Mouse (Mus musculus): ENCODE data around the gene Usp36. TPM values are rescaled to one million over a fixed set of nuclear protein-coding genes. Genes with fewer than 3 reads are reported as not detected.

The Usp36 gene
- polyA plus RNA-seq, 1 experiment from 2014 or later, result 18.1 TPM

DNA sequence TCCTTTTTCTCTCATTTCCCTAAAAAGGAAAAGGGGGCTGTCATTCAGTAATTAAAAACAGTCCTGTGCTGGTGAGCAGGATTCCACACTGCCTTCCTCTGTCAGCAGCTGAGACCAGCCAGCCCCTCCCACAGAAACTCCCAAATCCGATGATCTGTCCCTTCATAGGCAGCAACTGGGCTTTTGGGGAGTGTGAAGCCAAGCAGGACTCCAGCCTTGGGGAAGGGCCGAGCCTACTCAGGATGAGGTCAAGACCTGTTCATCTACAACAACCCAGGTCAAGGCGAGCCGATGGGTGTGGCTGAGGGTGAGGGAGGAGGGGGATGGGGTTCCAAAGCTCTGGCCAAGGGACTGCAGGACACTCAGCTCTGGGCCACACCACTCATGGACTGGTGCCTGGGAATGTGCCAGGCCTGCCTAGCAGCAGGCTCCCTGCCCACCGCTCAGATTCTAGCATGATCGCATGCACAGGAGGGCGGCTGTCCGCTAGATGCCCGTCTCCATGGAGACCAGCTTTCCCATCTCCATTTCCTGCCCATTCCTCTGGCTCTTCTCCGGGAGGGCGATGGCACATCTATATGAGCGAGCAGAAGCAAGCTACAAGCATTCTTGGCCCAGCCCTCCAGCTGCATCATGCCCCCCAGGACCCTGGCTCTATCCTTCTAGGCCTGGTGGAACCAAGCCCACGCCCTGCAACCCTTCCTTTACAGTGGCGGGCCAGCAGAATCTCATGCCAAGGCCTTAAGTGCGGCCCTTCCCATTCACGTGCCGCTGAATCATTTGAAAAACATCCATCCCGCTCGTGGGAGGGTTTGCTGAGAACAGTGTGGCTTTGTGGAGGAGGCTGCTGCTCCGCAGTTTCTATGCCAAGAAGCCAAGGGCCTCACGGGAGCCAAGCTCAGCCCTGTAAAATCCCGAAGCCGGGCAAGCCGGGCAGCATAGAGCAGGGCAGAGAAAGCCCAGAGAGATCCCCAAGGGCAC is 37.2 kb upstream of the Usp36 start:
- Histone ChIP-seq H3K9ac (ENCODE audit: low read depth, low read length) (no peak overlapping the region), H3K9me3 (ENCODE audit: control insufficient read depth, low read length) (no peaks in the 10 kb centered on the region), H3K4me1 (ENCODE audit: control insufficient read depth, insufficient read depth, low read length) (peaks cover 25% of the 10 kb centered on the region), H3K27me3 (ENCODE audit: control insufficient read depth, insufficient read depth, low read length) (no peaks in the 10 kb centered on the region), H3K4me3 (ENCODE audit: low read length) (no peak overlapping the region), H3K36me3 (ENCODE audit: control insufficient read depth, insufficient read depth, low read length) (peaks cover 5% of the 10 kb centered on the region), H3K27ac (ENCODE audit: low read depth, low read length) (no peak overlapping the region; the same call in 1 of the 2 replicates), H3K4me2 (replicated peaks; ENCODE audit: low read depth, low read length) (no peak overlapping the region)
- 67% methylated on average over 24 of the region's 24 CpGs for WGBS
- ATAC-seq (ENCODE audit: low FRiP score, low TSS enrichment), result no peak

DNA sequence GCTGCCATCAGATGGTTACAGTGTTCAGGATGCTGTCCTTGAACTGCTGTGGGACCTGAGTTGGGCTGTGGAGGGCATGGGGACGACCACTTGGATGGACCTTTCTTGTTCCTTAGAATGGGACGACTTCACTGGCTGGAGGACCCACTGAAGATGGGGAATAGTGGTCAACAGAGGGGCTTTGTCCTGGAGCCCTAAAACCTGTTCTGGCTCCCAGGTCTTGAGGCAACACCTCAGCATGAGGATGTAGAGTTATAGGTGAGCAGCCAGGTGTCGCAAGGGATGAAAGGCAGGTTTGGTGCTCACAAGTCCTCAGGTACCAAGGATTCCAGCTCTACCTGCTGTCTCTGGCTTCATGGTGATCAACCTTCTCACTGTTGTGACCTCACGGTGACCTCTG is 36.4 kb upstream of the Usp36 start:
- WGBS, result 89% methylated on average over 4 of the region's 4 CpGs

DNA sequence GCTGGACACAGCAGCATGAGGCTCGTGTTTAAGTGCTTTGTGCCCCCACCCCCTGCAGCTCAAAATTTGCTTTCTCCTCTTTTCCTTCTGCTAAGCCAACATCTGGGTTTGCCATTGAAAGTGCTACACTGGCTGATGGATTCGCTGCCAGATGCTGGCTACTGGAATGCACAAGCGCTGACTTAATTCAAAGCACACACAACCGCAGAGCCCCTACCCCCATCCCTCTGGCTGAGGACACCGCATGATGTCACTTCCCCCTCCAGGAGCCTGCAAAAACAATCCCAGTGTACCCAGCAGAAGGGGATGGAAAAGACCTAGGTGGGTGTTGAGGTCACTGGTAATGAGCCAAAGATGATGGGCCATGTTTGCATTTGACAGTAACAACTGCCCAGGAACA is 34.5 kb upstream of the Usp36 start:
- H3K27ac ChIP-seq (ENCODE audit: low read depth, low read length), result no peak overlapping the region
- H3K4me3 ChIP-seq (ENCODE audit: low read length), result no peak overlapping the region
- no peak overlapping the region for H3K9ac ChIP-seq (ENCODE audit: low read depth, low read length)
- peaks cover 7% of the 10 kb centered on the region; the same call in 1 of the 2 replicates for H3K36me3 ChIP-seq (ENCODE audit: control insufficient read depth, insufficient read depth, low read length)
- H3K4me2 ChIP-seq (replicated peaks; ENCODE audit: low read depth, low read length), result no peak overlapping the region
- H3K4me1 ChIP-seq (ENCODE audit: control insufficient read depth, insufficient read depth, low read length), result peaks cover 30% of the 10 kb centered on the region
- ATAC-seq (ENCODE audit: low FRiP score, low TSS enrichment), result no peak
- no peaks in the 10 kb centered on the region for H3K27me3 ChIP-seq (ENCODE audit: control insufficient read depth, insufficient read depth, low read length)
- H3K9me3 ChIP-seq (ENCODE audit: control insufficient read depth, low read length), result no peaks in the 10 kb centered on the region
- WGBS, result 65% methylated on average over 5 of the region's 5 CpGs

More for the DNA sequence above, 36.4 kb upstream of the Usp36 start:
- no peak for ATAC-seq (ENCODE audit: low FRiP score, low TSS enrichment)
- Histone ChIP-seq H3K9me3 (ENCODE audit: control insufficient read depth, low read length) (no peaks in the 10 kb centered on the region), H3K27me3 (ENCODE audit: control insufficient read depth, insufficient read depth, low read length) (no peaks in the 10 kb centered on the region), H3K9ac (ENCODE audit: low read depth, low read length) (no peak overlapping the region), H3K27ac (ENCODE audit: low read depth, low read length) (no peak overlapping the region), H3K36me3 (ENCODE audit: control insufficient read depth, insufficient read depth, low read length) (peaks cover 5% of the 10 kb centered on the region), H3K4me2 (replicated peaks; ENCODE audit: low read depth, low read length) (no peak overlapping the region), H3K4me1 (ENCODE audit: control insufficient read depth, insufficient read depth, low read length) (peaks cover 30% of the 10 kb centered on the region), H3K4me3 (ENCODE audit: low read length) (no peak overlapping the region)

DNA sequence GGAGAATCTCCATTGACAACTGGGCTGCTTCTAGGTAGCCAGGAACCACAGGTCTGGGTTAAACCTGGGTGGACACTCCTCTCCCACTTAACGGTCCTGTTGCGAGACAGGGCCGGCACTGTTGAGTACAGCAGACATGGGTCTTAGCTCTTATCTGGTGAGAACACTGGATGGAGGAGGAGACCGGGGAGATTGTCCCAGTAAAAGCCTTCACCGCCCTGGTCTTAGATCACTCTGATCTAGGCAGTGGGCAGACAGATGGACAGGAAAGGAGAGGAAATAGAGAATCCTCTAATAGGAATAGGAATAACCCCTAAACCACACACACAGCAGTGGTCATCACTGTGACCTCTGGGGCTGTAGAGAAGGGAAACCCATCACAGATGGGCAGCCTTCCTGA is 33.9 kb upstream of the Usp36 start:
- ATAC-seq (ENCODE audit: low FRiP score, low TSS enrichment), result no peak
- peaks cover 30% of the 10 kb centered on the region for H3K4me1 ChIP-seq (ENCODE audit: control insufficient read depth, insufficient read depth, low read length)

DNA sequence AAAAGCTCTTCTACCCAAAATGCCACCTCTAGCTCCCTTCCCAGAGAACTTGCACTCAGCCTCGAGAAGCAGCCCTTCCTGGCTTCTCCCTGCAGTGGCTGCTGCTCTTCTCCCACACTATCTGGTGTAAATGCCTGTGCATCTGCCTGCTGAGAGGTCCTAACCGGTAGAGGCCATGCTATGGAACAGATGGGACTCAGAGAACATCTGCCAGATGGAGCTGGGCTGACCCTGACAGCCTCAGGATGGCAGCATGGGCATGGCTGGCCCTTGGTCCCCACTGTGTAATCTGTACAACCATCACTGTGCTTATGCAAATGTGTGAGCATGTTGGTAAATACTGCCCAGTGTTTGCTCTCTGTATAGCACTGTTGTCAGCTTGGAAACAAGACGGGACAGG is 32.6 kb upstream of the Usp36 start:
- H3K4me3 ChIP-seq (ENCODE audit: low read length), result no peak overlapping the region
- WGBS, result 38% methylated on average over 3 of the region's 3 CpGs
- ATAC-seq (ENCODE audit: low FRiP score, low TSS enrichment), result no peak
- no peak overlapping the region for H3K9ac ChIP-seq (ENCODE audit: low read depth, low read length)
- no peak overlapping the region for H3K4me2 ChIP-seq (replicated peaks; ENCODE audit: low read depth, low read length)
- H3K36me3 ChIP-seq (ENCODE audit: control insufficient read depth, insufficient read depth, low read length), result peaks cover 21% of the 10 kb centered on the region; the same call in 1 of the 2 replicates
- no peaks in the 10 kb centered on the region for H3K9me3 ChIP-seq (ENCODE audit: control insufficient read depth, low read length)
- peaks cover 30% of the 10 kb centered on the region for H3K4me1 ChIP-seq (ENCODE audit: control insufficient read depth, insufficient read depth, low read length)
- H3K27me3 ChIP-seq (ENCODE audit: control insufficient read depth, insufficient read depth, low read length), result no peaks in the 10 kb centered on the region
- peak overlapping the region; percentile 67 for H3K27ac ChIP-seq (ENCODE audit: low read depth, low read length)

More for the DNA sequence above, 33.9 kb upstream of the Usp36 start:
- Histone ChIP-seq H3K4me2 (replicated peaks; ENCODE audit: low read depth, low read length) (no peak overlapping the region), H3K9me3 (ENCODE audit: control insufficient read depth, low read length) (no peaks in the 10 kb centered on the region), H3K36me3 (ENCODE audit: control insufficient read depth, insufficient read depth, low read length) (peaks cover 13% of the 10 kb centered on the region; the same call in 1 of the 2 replicates), H3K9ac (ENCODE audit: low read depth, low read length) (no peak overlapping the region), H3K4me3 (ENCODE audit: low read length) (no peak overlapping the region), H3K27ac (ENCODE audit: low read depth, low read length) (no peak overlapping the region), H3K27me3 (ENCODE audit: control insufficient read depth, insufficient read depth, low read length) (no peaks in the 10 kb centered on the region)
- 85% methylated on average over 5 of the region's 5 CpGs for WGBS

DNA sequence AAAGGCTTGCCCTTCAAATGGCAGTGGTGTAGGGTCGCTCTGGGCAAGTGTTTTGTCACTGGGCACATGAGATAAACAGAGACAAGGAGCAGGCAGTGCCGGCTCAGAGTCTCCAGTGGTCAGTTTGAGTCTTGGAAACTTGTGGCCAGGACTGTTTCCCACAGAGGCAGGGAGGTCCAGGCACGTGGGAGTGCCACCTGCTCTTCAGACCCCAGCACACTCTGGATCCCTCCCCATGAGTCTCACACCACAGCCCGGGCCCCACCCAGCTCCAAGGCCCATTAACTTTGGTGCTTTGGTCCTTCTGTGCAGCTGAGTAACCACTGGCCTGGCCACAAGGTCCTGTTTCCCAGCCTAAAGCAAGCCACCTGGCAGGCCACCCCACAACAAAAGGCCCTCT is 31.9 kb upstream of the Usp36 start:
- peaks cover 26% of the 10 kb centered on the region; the same call in 1 of the 2 replicates for H3K36me3 ChIP-seq (ENCODE audit: control insufficient read depth, insufficient read depth, low read length)
- H3K9ac ChIP-seq (ENCODE audit: low read depth, low read length), result no peak overlapping the region
- H3K4me2 ChIP-seq (replicated peaks; ENCODE audit: low read depth, low read length), result no peak overlapping the region
- H3K27ac ChIP-seq (ENCODE audit: low read depth, low read length), result peak overlapping the region; percentile 84
- H3K4me3 ChIP-seq (ENCODE audit: low read length), result no peak overlapping the region
- H3K4me1 ChIP-seq (ENCODE audit: control insufficient read depth, insufficient read depth, low read length), result peaks cover 28% of the 10 kb centered on the region
- H3K27me3 ChIP-seq (ENCODE audit: control insufficient read depth, insufficient read depth, low read length), result no peaks in the 10 kb centered on the region
- ATAC-seq (ENCODE audit: low FRiP score, low TSS enrichment), result peak; percentile 86
- H3K9me3 ChIP-seq (ENCODE audit: control insufficient read depth, low read length), result no peaks in the 10 kb centered on the region
- 35% methylated on average over 4 of the region's 4 CpGs for WGBS

DNA sequence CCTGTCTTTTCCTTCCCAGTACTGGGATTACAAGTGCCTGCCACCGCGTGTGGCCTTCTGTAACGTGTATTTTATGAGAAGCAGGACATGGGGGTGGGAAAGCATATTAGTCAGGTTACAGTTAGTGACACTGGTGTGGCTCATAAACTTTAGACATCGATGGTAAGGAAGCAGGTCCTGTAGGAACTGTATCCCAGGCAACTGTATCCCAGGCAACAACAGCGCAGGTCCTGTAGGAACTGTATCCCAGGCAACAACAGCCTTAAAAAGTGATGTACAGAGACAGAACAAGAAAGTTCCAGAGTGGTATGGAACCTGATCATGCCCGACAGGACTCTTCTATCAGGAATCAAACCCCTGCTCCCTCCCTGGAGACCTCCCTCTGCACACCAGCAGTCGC is 31.5 kb upstream of the Usp36 start:
- Histone ChIP-seq H3K9me3 (ENCODE audit: control insufficient read depth, low read length) (no peaks in the 10 kb centered on the region), H3K4me1 (ENCODE audit: control insufficient read depth, insufficient read depth, low read length) (peaks cover 27% of the 10 kb centered on the region), H3K27ac (ENCODE audit: low read depth, low read length) (peak overlapping the region; percentile 84), H3K4me2 (replicated peaks; ENCODE audit: low read depth, low read length) (no peak overlapping the region), H3K27me3 (ENCODE audit: control insufficient read depth, insufficient read depth, low read length) (no peaks in the 10 kb centered on the region), H3K9ac (ENCODE audit: low read depth, low read length) (no peak overlapping the region), H3K4me3 (ENCODE audit: low read length) (no peak overlapping the region), H3K36me3 (ENCODE audit: control insufficient read depth, insufficient read depth, low read length) (peaks cover 28% of the 10 kb centered on the region; the same call in 1 of the 2 replicates)
- 41% methylated on average over 7 of the region's 7 CpGs for WGBS
- ATAC-seq (ENCODE audit: low FRiP score, low TSS enrichment), result peak; percentile 32; the same call in 1 of the 2 replicates

DNA sequence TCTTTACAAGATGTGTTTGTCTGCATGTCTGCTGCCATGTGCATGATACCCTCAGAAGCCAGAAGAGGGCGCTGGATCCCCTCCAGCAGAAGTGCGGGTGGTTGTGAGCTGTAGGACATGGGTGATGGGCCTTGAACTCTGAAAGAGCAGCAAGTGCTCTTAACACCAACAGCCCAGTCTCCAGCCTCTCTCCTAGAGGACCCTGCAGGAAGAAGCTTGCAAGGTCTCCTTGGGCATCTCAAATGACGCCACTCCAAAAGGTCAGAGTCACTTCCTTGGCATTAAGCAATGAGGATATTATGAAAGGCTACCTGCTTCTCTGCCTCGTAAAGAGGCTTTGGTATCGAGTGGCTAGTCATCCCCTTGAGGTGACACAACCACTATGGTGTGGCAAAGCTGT is 28.6 kb upstream of the Usp36 start:
- WGBS, result 57% methylated on average over 5 of the region's 5 CpGs
- H3K36me3 ChIP-seq (ENCODE audit: control insufficient read depth, insufficient read depth, low read length), result peaks cover 42% of the 10 kb centered on the region; the same call in 1 of the 2 replicates
- no peak overlapping the region for H3K9ac ChIP-seq (ENCODE audit: low read depth, low read length)
- H3K4me2 ChIP-seq (replicated peaks; ENCODE audit: low read depth, low read length), result no peak overlapping the region
- no peaks in the 10 kb centered on the region for H3K27me3 ChIP-seq (ENCODE audit: control insufficient read depth, insufficient read depth, low read length)
- H3K4me3 ChIP-seq (ENCODE audit: low read length), result no peak overlapping the region
- H3K9me3 ChIP-seq (ENCODE audit: control insufficient read depth, low read length), result no peaks in the 10 kb centered on the region
- ATAC-seq (ENCODE audit: low FRiP score, low TSS enrichment), result no peak
- no peak overlapping the region for H3K27ac ChIP-seq (ENCODE audit: low read depth, low read length)
- H3K4me1 ChIP-seq (ENCODE audit: control insufficient read depth, insufficient read depth, low read length), result peaks cover 17% of the 10 kb centered on the region

DNA sequence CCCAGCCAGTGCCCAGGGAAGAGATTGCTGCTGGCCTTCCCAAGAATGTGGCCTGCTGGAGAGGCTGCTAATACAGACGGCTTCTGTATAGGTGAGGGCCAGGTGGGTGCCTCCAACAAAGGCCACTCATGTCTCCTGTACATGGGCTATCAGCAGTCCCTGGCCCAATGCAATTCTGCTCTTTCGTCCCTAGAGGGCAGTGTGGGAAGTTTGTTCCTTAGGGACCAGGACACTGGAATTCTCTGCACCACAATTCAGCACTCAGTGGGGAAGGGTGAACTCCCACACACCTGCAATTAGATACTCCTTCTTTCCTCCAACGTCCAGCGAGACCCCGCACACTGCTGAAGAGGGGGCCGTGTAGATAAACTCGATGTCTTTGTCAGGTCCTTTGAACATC is 27.1 kb upstream of the Usp36 start:
- no peak overlapping the region for H3K27ac ChIP-seq (ENCODE audit: low read depth, low read length)
- H3K9ac ChIP-seq (ENCODE audit: low read depth, low read length), result no peak overlapping the region
- no peaks in the 10 kb centered on the region for H3K9me3 ChIP-seq (ENCODE audit: control insufficient read depth, low read length)
- no peaks in the 10 kb centered on the region for H3K27me3 ChIP-seq (ENCODE audit: control insufficient read depth, insufficient read depth, low read length)
- H3K4me2 ChIP-seq (replicated peaks; ENCODE audit: low read depth, low read length), result no peak overlapping the region
- 16% methylated on average over 7 of the region's 7 CpGs for WGBS
- H3K36me3 ChIP-seq (ENCODE audit: control insufficient read depth, insufficient read depth, low read length), result peaks cover 54% of the 10 kb centered on the region; the same call in 1 of the 2 replicates
- ATAC-seq (ENCODE audit: low FRiP score, low TSS enrichment), result peak; percentile 68
- H3K4me3 ChIP-seq (ENCODE audit: low read length), result no peak overlapping the region
- peaks cover 9% of the 10 kb centered on the region for H3K4me1 ChIP-seq (ENCODE audit: control insufficient read depth, insufficient read depth, low read length)

All from kidney, embryonic 14.5 days (tissue).